Mouse (Mus musculus) small intestine, adult 2 months (tissue): Measurements from ENCODE around the gene Gli2.

ENCODE experiments used
- CTCF ChIP-seq: fragments of 200-500 bp; IDR thresholded peaks from 2 replicates; pipeline ENCODE4 v1.5.1; 2012; ENCODE audit warnings: low read depth, mild to moderate bottlenecking, control low read depth, inconsistent platforms, low read length, moderate library complexity, mixed read lengths; ENCODE audit not compliant: insufficient replicate concordance, insufficient read length; ENCODE audit errors: extremely low read depth
- POLR2A ChIP-seq: fragments of 200-500 bp; IDR thresholded peaks from 2 replicates; pipeline ENCODE4 v1.6.1; 2012; ENCODE audit warnings: low read depth, mild to moderate bottlenecking, control low read depth, inconsistent platforms, low read length, moderate library complexity

GRCm38 (mm10) chr1:119097921-119098521 is 44.6 kb upstream of the Gli2 start:
- no peak for TF ChIP-seq POLR2A
- TF ChIP-seq CTCF, result no peak
